Mouse (Mus musculus): Measurements from ENCODE around the gene Clca3a1. TPM values are rescaled to one million over a fixed set of nuclear protein-coding genes. Genes with fewer than 3 reads are reported as not detected.

The Clca3a1 gene
- total and polyA plus RNA-seq, 3 experiments: 0.27 TPM; not detected in 2

DNA sequence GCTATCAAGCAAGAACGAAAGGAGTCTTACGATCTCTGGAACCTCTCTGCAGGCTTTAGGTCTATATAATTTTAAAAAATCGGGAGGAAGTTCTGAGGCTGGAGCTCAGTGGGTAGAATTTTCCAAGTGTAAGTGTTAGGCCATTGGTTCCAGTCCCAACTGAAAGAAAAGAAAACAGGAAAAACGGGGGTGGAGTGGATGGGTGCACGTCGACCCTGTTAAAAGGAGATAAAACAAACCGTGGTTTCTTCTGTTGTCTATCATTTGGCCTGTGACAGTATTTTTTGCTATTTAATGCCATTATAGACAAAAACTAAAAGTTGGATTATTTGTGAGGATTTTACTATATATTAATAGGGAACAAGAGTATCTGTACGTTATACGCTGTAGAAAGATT lies 38.9 kb downstream of the Clca3a1 start:
- peak overlapping the region; percentile 87; the same call in 1 of the 2 replicates for H3K4me2 ChIP-seq (ENCODE audit: insufficient read depth, low read depth, poor library complexity, severe bottlenecking)
- dilution Hi-C loops (cut with MboI; ENCODE audit: extremely low pct_ligation_motif_present, extremely low pct_unique_long_range_greater_than_20kb, low sequenced_read_pairs) (no loop called here), in situ Hi-C loops (cut with MboI; ENCODE audit: low pct_ligation_motif_present, low pct_unique_long_range_greater_than_20kb, low sequenced_read_pairs) (no loop called here)
- H3K27me3 ChIP-seq (replicated peaks): no peaks in the 10 kb centered on the region
- no peak overlapping the region for H3K4me3 ChIP-seq (replicated peaks in 1 of 3; ENCODE audit: low read depth in 2 of 3, low read length in 2 of 3, poor library complexity in 1 of 3)
- peaks cover 22% of the 10 kb centered on the region for H3K79me2 ChIP-seq (replicated peaks; ENCODE audit: control insufficient read depth, extremely low read depth, insufficient read depth, poor library complexity, severe bottlenecking)
- no peaks in the 10 kb centered on the region for H3K9me3 ChIP-seq (replicated peaks; ENCODE audit: low read length)
- no peak overlapping the region for H3K27ac ChIP-seq (ENCODE audit: insufficient read depth, low read depth)
- no peak for DNase-seq (ENCODE audit: extremely low read depth)
- TF ChIP-seq UBTF (IDR thresholded peaks at IDR 0.05; ENCODE audit: low read depth, low read length) (no peak), ZNF384 (IDR thresholded peaks at IDR 0.05; ENCODE audit: low read depth, low read length) (no peak), TCF12 (IDR thresholded peaks at IDR 0.05; ENCODE audit: low read depth, low read length) (no peak), ZKSCAN1 (IDR thresholded peaks at IDR 0.05; ENCODE audit: borderline replicate concordance, low read depth, low read length) (no peak), NELFE (IDR thresholded peaks at IDR 0.05; ENCODE audit: low read depth, low read length) (no peak), TBP (conservative IDR thresholded peaks at IDR 0.05; ENCODE audit: low read depth, low read length) (no peak), MAZ (IDR thresholded peaks at IDR 0.05; ENCODE audit: low read depth, low read length) (no peak), EP300 (IDR thresholded peaks at IDR 0.05; ENCODE audit: low read length) (no peak), HCFC1 (IDR thresholded peaks at IDR 0.05; ENCODE audit: low read depth, low read length) (no peak), ZC3H11A (IDR thresholded peaks at IDR 0.05; ENCODE audit: low read depth, low read length) (no peak), KAT2A (IDR thresholded peaks at IDR 0.05; ENCODE audit: insufficient replicate concordance, low read length) (no peak), POLR2A (IDR thresholded peaks at IDR 0.05; ENCODE audit: low read depth, low read length) (no peak), ETS1 (conservative IDR thresholded peaks at IDR 0.05; ENCODE audit: low read depth, low read length) (no peak), CHD2 (IDR thresholded peaks at IDR 0.05; ENCODE audit: low read length) (no peak), BHLHE40 (IDR thresholded peaks at IDR 0.05; ENCODE audit: low read depth, low read length) (no peak), POLR2AphosphoS2 (IDR thresholded peaks at IDR 0.05; ENCODE audit: low read depth, low read length) (no peak), JUND (conservative IDR thresholded peaks at IDR 0.05; ENCODE audit: low read depth, low read length) (no peak), ELF1 (IDR thresholded peaks at IDR 0.05; ENCODE audit: low read depth, low read length) (no peak), USF2 (conservative IDR thresholded peaks at IDR 0.05; ENCODE audit: low read depth, low read length) (no peak), USF1 (IDR thresholded peaks at IDR 0.05; ENCODE audit: low read depth, low read length) (no peak)
- peaks cover 0 to 5% of the 10 kb centered on the region in 2 experiments for H3K36me3 ChIP-seq (replicated peaks in 1 of 2; ENCODE audit: control insufficient read depth in 1 of 2, insufficient read depth in 1 of 2, low read length in 1 of 2)
- H3K9ac ChIP-seq (ENCODE audit: insufficient read depth, low read depth): no peak overlapping the region
- H3K4me1 ChIP-seq (ENCODE audit: control insufficient read depth in 1 of 2, insufficient read depth in 2 of 2): peaks cover 11 to 35% of the 10 kb centered on the region in 2 experiments

DNA sequence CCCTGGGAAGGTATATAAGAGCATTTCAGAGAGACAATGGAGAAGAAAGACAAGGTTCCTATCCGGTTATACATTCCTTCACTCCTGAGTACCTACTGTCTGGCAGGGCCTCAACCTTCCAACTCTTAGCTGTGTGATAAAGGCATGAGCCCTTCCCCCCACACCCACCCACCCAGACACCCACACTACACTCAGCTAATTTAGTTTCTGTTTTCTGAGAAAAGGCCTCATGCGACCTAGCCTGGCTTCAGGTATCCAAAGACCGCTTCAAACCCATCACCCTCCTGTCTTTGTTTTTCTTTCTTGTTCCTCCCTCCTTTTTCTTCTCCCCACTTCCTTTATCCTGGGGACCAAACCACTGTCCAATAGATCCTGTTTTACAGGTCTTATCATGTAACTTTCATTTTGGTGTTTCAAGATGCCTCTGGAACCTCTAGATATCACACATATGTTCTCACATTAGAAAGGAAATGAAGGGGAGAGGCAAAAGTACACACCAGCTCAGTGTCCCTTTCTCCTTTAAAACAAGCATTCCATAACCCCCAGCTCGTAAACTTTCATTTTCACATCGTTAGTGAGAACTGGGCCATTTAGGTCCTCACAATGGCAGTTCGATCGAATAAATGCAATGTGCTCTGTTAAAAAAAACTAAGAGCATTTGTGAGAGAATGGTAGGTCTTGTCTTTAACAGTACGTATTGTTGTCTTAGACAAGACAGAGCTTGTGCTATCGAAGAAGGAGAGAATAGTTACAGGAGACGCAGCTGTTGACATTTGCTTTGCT lies 39.5 kb downstream of the Clca3a1 start:
- H3K79me2 ChIP-seq (replicated peaks; ENCODE audit: control insufficient read depth, extremely low read depth, insufficient read depth, poor library complexity, severe bottlenecking): peaks cover 26% of the 10 kb centered on the region
- TF ChIP-seq RCOR1 (conservative IDR thresholded peaks at IDR 0.05; ENCODE audit: low read depth, low read length): no peak
- no peak for TF ChIP-seq ELF1 (IDR thresholded peaks at IDR 0.05; ENCODE audit: low read depth, low read length)
- 0 out of 4 replicates have a peak, but pooled peaks of 1 of the 2 experiments have one; percentile 0 for TF ChIP-seq CTCF (conservative IDR thresholded peaks at IDR 0.05 in 1 of 2, IDR thresholded peaks at IDR 0.05 in 1 of 2; ENCODE audit: low read depth in 2 of 2, low read length in 2 of 2)
- TF ChIP-seq MAZ (IDR thresholded peaks at IDR 0.05; ENCODE audit: low read depth, low read length): no peak
- TF ChIP-seq CHD1 (IDR thresholded peaks at IDR 0.05; ENCODE audit: low read depth, low read length): no peak
- no peak for TF ChIP-seq NRF1 (IDR thresholded peaks at IDR 0.05; ENCODE audit: low read depth, low read length)
- H3K4me3 ChIP-seq (replicated peaks in 1 of 3; ENCODE audit: low read depth in 2 of 3, low read length in 2 of 3, poor library complexity in 1 of 3): peak overlapping the region; percentile 37 to 52 (median 48)
- H3K4me1 ChIP-seq (ENCODE audit: control insufficient read depth in 1 of 2, insufficient read depth in 2 of 2): peaks cover 11 to 41% of the 10 kb centered on the region in 2 experiments
- in situ Hi-C loops (cut with MboI; ENCODE audit: low pct_ligation_motif_present, low pct_unique_long_range_greater_than_20kb, low sequenced_read_pairs) (no loop called here), dilution Hi-C loops (cut with MboI; ENCODE audit: extremely low pct_ligation_motif_present, extremely low pct_unique_long_range_greater_than_20kb, low sequenced_read_pairs) (no loop called here)
- H3K27ac ChIP-seq (ENCODE audit: insufficient read depth, low read depth): peak overlapping the region; percentile 1; the same call in 1 of the 2 replicates
- no peak for DNase-seq (ENCODE audit: extremely low read depth)
- H3K27me3 ChIP-seq (replicated peaks): no peaks in the 10 kb centered on the region
- H3K9me3 ChIP-seq (replicated peaks; ENCODE audit: low read length): no peaks in the 10 kb centered on the region
- peaks cover 0 to 7% of the 10 kb centered on the region in 2 experiments for H3K36me3 ChIP-seq (replicated peaks in 1 of 2; ENCODE audit: control insufficient read depth in 1 of 2, insufficient read depth in 1 of 2, low read length in 1 of 2)
- peak overlapping the region; percentile 87 for H3K4me2 ChIP-seq (ENCODE audit: insufficient read depth, low read depth, poor library complexity, severe bottlenecking)
- peak overlapping the region; percentile 45 for H3K9ac ChIP-seq (ENCODE audit: insufficient read depth, low read depth)

Measured in CH12.LX (cell line).